Mouse (Mus musculus) spleen, adult 2 months (tissue): Measurements from ENCODE around the gene Msh5.

Source experiments
- CTCF ChIP-seq: fragments of 200-500 bp; IDR thresholded peaks from 2 replicates; pipeline ENCODE4 v1.5.1; 2011; ENCODE audit warnings: mild to moderate bottlenecking, inconsistent platforms; ENCODE audit not compliant: insufficient read depth, insufficient read length, insufficient replicate concordance; ENCODE audit errors: extremely low read depth
- POLR2A ChIP-seq: fragments of 200-500 bp; IDR thresholded peaks from 2 replicates; pipeline ENCODE4 v1.6.1; 2011; ENCODE audit warnings: low read depth, low read length, inconsistent platforms

GRCm38 (mm10) chr17:35045807-35046680 is 501 bp downstream of the Msh5 start:
- no peak for TF ChIP-seq CTCF
- peak; percentile 17; the same call in 1 of the 2 replicates for TF ChIP-seq POLR2A
